8 mouse cellular contexts compared by ENCODE assay signal in genomic region chr5:136882788-136883439, GRCm38 (mm10). TPM values are rescaled to one million over a fixed set of nuclear protein-coding genes. Genes with fewer than 3 reads are reported as not detected.
DNase-seq lines count a peak whose midpoint lies in the region; ATAC-seq and TF ChIP-seq lines count a peak whose summit lies in the region.

Gene Col26a1, minus strand, starts transcription at chr5:136883209.

- H3K4me3 ChIP-seq in kidney, embryonic 16.5 days (ENCODE audit: low read length), result peak within 1 kb of the TSS; percentile 71
- H3K4me3 ChIP-seq in cortical plate, adult 2 months (ENCODE audit: insufficient read depth, low read length), result peak within 1 kb of the TSS; percentile 40
- H3K4me3 ChIP-seq in forebrain, embryonic 15.5 days, result peak within 1 kb of the TSS; percentile 55
- H3K4me3 ChIP-seq in midbrain, postnatal 0 days (ENCODE audit: low read depth, low read length), result peak within 1 kb of the TSS; percentile 53

- TF ChIP-seq CTCF in cortical plate, adult 2 months (IDR thresholded peaks at IDR 0.05; ENCODE audit: extremely low read depth, insufficient read depth, low read length), result no peak
- TF ChIP-seq CTCF in midbrain, postnatal 0 days (IDR thresholded peaks at IDR 0.05), result no peak

- peak within 1 kb of the TSS; percentile 83 for H3K4me2 ChIP-seq in kidney, embryonic 16.5 days (replicated peaks; ENCODE audit: low read depth, low read length)
- H3K4me2 ChIP-seq in forebrain, embryonic 15.5 days (replicated peaks), result peak within 1 kb of the TSS; percentile 85
- peak within 1 kb of the TSS; percentile 79 for H3K4me2 ChIP-seq in midbrain, postnatal 0 days (ENCODE audit: low read depth, low read length, poor library complexity, severe bottlenecking)

- TF ChIP-seq POLR2A in cortical plate, adult 2 months (IDR thresholded peaks at IDR 0.05; ENCODE audit: extremely low read depth, insufficient read depth, low read length), result no peak

- H3K9me3 ChIP-seq in kidney, embryonic 16.5 days (ENCODE audit: low read length), result no peaks in the 10 kb centered on the region
- H3K9me3 ChIP-seq in forebrain, embryonic 15.5 days, result no peaks in the 10 kb centered on the region
- no peaks in the 10 kb centered on the region for H3K9me3 ChIP-seq in midbrain, postnatal 0 days (ENCODE audit: low read length)

- no peak for DNase-seq in kidney, adult 9 months
- DNase-seq in kidney, postnatal 10 days, result peak; percentile 61
- DNase-seq in midbrain, postnatal 0 days (ENCODE audit: low spot score), result peak; percentile 9
- no peak for DNase-seq in spleen, postnatal 10 days (ENCODE audit: low spot score in 2 of 2)

- H3K27ac ChIP-seq in kidney, embryonic 16.5 days (ENCODE audit: low read length), result peak within 1 kb of the TSS; percentile 65; the same call in 1 of the 2 replicates
- no peak within 1 kb of the TSS for H3K27ac ChIP-seq in cortical plate, adult 2 months (ENCODE audit: insufficient read depth, low read length)
- no peak within 1 kb of the TSS for H3K27ac ChIP-seq in forebrain, embryonic 15.5 days (replicated peaks)
- H3K27ac ChIP-seq in midbrain, postnatal 0 days (ENCODE audit: low read depth, low read length), result no peak within 1 kb of the TSS

- ATAC-seq in kidney, embryonic 16.5 days (ENCODE audit: low FRiP score, low TSS enrichment), result peak; percentile 36; the same call in 1 of the 2 replicates
- ATAC-seq in forebrain, embryonic 15.5 days (replicated peaks), result peak; percentile 29; the same call in 1 of the 2 replicates
- no peak for ATAC-seq in midbrain, postnatal 0 days (ENCODE audit: low FRiP score)
- ATAC-seq in erythroblast, adult 5-6 weeks (replicated peaks; ENCODE audit: low FRiP score, poor library complexity, severe bottlenecking), result no peak

- H3K4me1 ChIP-seq in kidney, embryonic 16.5 days (ENCODE audit: insufficient read depth, low read length), result peaks cover 20% of the 10 kb centered on the region
- no peaks in the 10 kb centered on the region for H3K4me1 ChIP-seq in cortical plate, adult 2 months (ENCODE audit: control insufficient read depth, insufficient read depth, low read length)
- peaks cover 21% of the 10 kb centered on the region for H3K4me1 ChIP-seq in forebrain, embryonic 15.5 days
- H3K4me1 ChIP-seq in midbrain, postnatal 0 days (ENCODE audit: insufficient read depth, low read length), result peaks cover 3% of the 10 kb centered on the region; the same call in 1 of the 2 replicates

- H3K27me3 ChIP-seq in kidney, embryonic 16.5 days (ENCODE audit: insufficient read depth, low read length), result peaks cover 6% of the 10 kb centered on the region; the same call in 1 of the 2 replicates
- peaks cover 34% of the 10 kb centered on the region for H3K27me3 ChIP-seq in forebrain, embryonic 15.5 days
- H3K27me3 ChIP-seq in midbrain, postnatal 0 days (ENCODE audit: insufficient read depth, low read length), result peaks cover 12% of the 10 kb centered on the region

- peak within 1 kb of the TSS; percentile 84 for H3K9ac ChIP-seq in kidney, embryonic 16.5 days (replicated peaks; ENCODE audit: low read length)
- peak within 1 kb of the TSS; percentile 55 for H3K9ac ChIP-seq in forebrain, embryonic 15.5 days (replicated peaks)
- H3K9ac ChIP-seq in midbrain, postnatal 0 days (replicated peaks; ENCODE audit: low read length, poor library complexity, severe bottlenecking), result peak within 1 kb of the TSS; percentile 68

- WGBS in kidney, embryonic 16.5 days, result under 1% methylated on average over 43 of the region's 44 CpGs
- 2% methylated on average over 43 of the region's 44 CpGs for WGBS in forebrain, embryonic 15.5 days
- WGBS in midbrain, postnatal 0 days, result 1% methylated on average over 44 of the region's 44 CpGs

- H3K36me3 ChIP-seq in kidney, embryonic 16.5 days (ENCODE audit: insufficient read depth, low read length), result no peaks in the 10 kb centered on the region
- H3K36me3 ChIP-seq in forebrain, embryonic 15.5 days, result no peaks in the 10 kb centered on the region
- no peaks in the 10 kb centered on the region for H3K36me3 ChIP-seq in midbrain, postnatal 0 days (ENCODE audit: insufficient read depth, low read length)

RNA-seq across cellular contexts. Expression of gene Col26a1, which starts in this region (rescaled TPM):
- polyA plus RNA-seq in kidney, embryonic 16.5 days (2015; fragmentation: Nextera tagmentation; extraction: Ambion mirVana), result 48.1 and 51.5 TPM in 2 replicates
- 22.7 and 29.9 TPM in 2 replicates for polyA plus RNA-seq in cortical plate, adult 2 months (2012; rRNA removed)
- polyA plus RNA-seq in forebrain, embryonic 15.5 days (2015; fragmentation: Nextera tagmentation; extraction: Ambion mirVana), result 14.8 and 15.3 TPM in 2 replicates
- total RNA-seq in midbrain, postnatal 0 days (2014; rRNA removed), result 61.9 and 65.1 TPM in 2 replicates
- 35.5 and 35.7 TPM in 2 replicates for polyA plus RNA-seq in midbrain, postnatal 0 days (2015; fragmentation: Nextera tagmentation; extraction: Ambion mirVana)
- not detected in 2 replicates for total RNA-seq in erythroblast, adult 5-6 weeks (2015; ENCODE audit: low replicate concordance)
- not detected in 2 replicates for total RNA-seq in erythroblast, adult 5-6 weeks (2017; ENCODE audit: low replicate concordance)

Comparison
In these comparisons a context has a peak if more than half of its experiments do, and no peak if none do; other contexts are left out.
1. RNA of gene Col26a1 (total RNA-seq): 61.9 to 65.1 TPM in midbrain, postnatal 0 days; not detected in erythroblast, adult 5-6 weeks; every median in the first group is over 10 times any median in the second.
2. DNase-seq: peak in kidney, postnatal 10 days (single experiment) and midbrain, postnatal 0 days (single experiment); none in kidney, adult 9 months (single experiment) and spleen, postnatal 10 days (0 of 2).
3. ATAC-seq: peak in kidney, embryonic 16.5 days (single experiment) and forebrain, embryonic 15.5 days (single experiment); none in midbrain, postnatal 0 days (single experiment) and erythroblast, adult 5-6 weeks (single experiment).
4. Peak in every context shown above with its lines, with median percentiles within 50 percentile points of each other: H3K4me2 ChIP-seq, H3K4me3 ChIP-seq and H3K9ac ChIP-seq.